Mouse (Mus musculus): ENCODE data around the gene Cacna1a. TPM values are rescaled to one million over a fixed set of nuclear protein-coding genes. Genes with fewer than 3 reads are reported as not detected.

The Cacna1a gene
- polyA plus RNA-seq, 1 experiment from 2014 or later = 0.60 TPM

DNA sequence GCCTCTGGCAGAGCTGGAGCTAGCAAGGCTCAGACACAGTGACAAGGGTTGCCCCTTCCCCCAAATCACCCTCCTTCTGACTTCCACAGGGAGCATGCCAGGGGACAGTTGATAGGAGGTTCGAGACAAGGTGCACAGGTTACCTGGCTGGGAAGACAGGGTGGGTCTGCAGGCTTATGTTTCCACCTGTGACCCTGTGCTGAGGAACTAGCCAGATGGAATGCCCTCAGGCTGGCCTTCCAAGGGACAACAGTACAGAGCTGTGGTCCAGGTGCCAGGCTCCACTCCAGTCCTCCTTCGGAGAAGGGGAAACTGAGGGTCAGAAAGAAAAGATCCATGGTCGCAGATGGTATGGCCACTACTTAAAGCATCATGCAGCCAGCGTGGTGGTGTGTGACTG is 165.4 kb downstream of the Cacna1a start:
- H3K36me3 ChIP-seq = no peaks in the 10 kb centered on the region
- H3K9me3 ChIP-seq (replicated peaks) = no peaks in the 10 kb centered on the region
- H3K4me2 ChIP-seq = no peak overlapping the region
- no peak overlapping the region for H3K9ac ChIP-seq
- WGBS (ENCODE audit: insufficient replicate concordance) = 56% methylated on average over 4 of the region's 4 CpGs
- no peak overlapping the region for H3K4me3 ChIP-seq
- no peak overlapping the region for H3K27ac ChIP-seq
- peaks cover 57% of the 10 kb centered on the region for H3K27me3 ChIP-seq (replicated peaks)
- no peaks in the 10 kb centered on the region for H3K4me1 ChIP-seq
- no peak for ATAC-seq

- WGBS (ENCODE audit: insufficient replicate concordance) = 34% methylated on average over 14 of the region's 14 CpGs
- H3K4me2 ChIP-seq = no peak overlapping the region
- H3K4me1 ChIP-seq = peaks cover 6% of the 10 kb centered on the region; the same call in 1 of the 2 replicates
- no peak for ATAC-seq
- no peaks in the 10 kb centered on the region for H3K36me3 ChIP-seq
- no peak overlapping the region for H3K9ac ChIP-seq
- peaks cover 66% of the 10 kb centered on the region for H3K27me3 ChIP-seq (replicated peaks)
- H3K9me3 ChIP-seq (replicated peaks) = no peaks in the 10 kb centered on the region
- no peak overlapping the region for H3K4me3 ChIP-seq
- no peak overlapping the region for H3K27ac ChIP-seq
These were observed 166.2 kb downstream of the Cacna1a start for GRCm38 (mm10) chr8:84554301-84555027.

DNA sequence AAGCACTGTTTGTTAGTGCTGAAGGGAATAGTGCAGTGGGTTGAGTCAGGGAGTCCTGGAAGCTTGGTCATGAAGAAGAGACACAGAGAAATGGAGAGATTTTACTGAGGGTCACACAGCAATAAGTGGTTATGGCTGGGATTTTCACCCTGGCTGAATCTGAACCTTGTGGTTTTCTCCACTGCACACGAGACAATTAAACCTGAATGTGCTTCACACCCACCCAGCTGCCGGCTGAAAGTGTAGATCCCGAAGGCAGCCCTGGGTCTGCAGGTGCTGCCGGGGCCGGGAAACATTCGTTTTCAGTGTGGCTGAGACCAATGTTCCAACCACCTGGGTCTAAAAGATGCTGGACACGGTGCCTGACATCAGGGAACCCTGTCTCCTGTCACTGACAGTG is 167.0 kb downstream of the Cacna1a start:
- Histone ChIP-seq H3K27ac (no peak overlapping the region), H3K9ac (no peak overlapping the region), H3K27me3 (replicated peaks) (peaks cover 74% of the 10 kb centered on the region), H3K4me2 (no peak overlapping the region), H3K4me3 (no peak overlapping the region), H3K4me1 (peaks cover 7% of the 10 kb centered on the region; the same call in 1 of the 2 replicates), H3K36me3 (no peaks in the 10 kb centered on the region), H3K9me3 (replicated peaks) (no peaks in the 10 kb centered on the region)
- 57% methylated on average over 7 of the region's 7 CpGs for WGBS (ENCODE audit: insufficient replicate concordance)
- ATAC-seq = no peak

GRCm38 (mm10) chr8:84557936-84558335 is 169.7 kb downstream of the Cacna1a start:
- peaks cover 82% of the 10 kb centered on the region for H3K27me3 ChIP-seq (replicated peaks)
- H3K27ac ChIP-seq = no peak overlapping the region
- no peak overlapping the region for H3K4me2 ChIP-seq
- H3K36me3 ChIP-seq = no peaks in the 10 kb centered on the region
- 53% methylated on average over 4 of the region's 4 CpGs for whole genome bisulfite sequencing (ENCODE audit: insufficient replicate concordance)
- ATAC-seq = no peak
- H3K4me1 ChIP-seq = peaks cover 13% of the 10 kb centered on the region
- H3K4me3 ChIP-seq = no peak overlapping the region
- H3K9me3 ChIP-seq (replicated peaks) = no peaks in the 10 kb centered on the region
- H3K9ac ChIP-seq = no peak overlapping the region

DNA sequence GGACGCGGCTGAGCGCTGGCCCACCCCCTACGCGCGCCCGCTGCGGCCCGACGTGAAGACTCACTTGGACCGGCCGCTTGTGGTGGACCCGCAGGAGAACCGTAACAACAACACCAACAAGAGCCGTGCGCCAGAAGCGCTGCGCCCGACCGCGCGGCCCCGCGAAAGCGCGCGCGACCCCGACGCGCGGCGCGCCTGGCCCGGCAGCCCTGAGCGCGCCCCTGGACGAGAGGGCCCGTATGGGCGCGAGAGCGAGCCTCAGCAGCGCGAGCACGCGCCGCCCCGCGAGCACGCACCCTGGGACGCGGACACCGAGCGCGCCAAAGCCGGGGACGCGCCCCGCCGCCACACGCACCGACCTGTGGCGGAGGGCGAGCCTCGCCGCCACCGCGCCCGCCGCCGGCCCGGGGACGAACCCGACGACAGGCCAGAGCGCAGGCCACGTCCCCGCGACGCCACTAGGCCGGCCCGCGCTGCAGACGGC is 170.9 kb downstream of the Cacna1a start:
- Histone ChIP-seq H3K9me3 (replicated peaks) (no peaks in the 10 kb centered on the region), H3K27me3 (replicated peaks) (peaks cover 88% of the 10 kb centered on the region), H3K4me1 (peaks cover 13% of the 10 kb centered on the region), H3K36me3 (no peaks in the 10 kb centered on the region), H3K27ac (no peak overlapping the region), H3K4me3 (peak overlapping the region; percentile 37), H3K4me2 (peak overlapping the region; percentile 51), H3K9ac (no peak overlapping the region)
- 2% methylated on average over 84 of the region's 84 CpGs for WGBS (ENCODE audit: insufficient replicate concordance)
- ATAC-seq = no peak

- no peak overlapping the region for H3K9ac ChIP-seq
- no peak for ATAC-seq
- no peak overlapping the region for H3K27ac ChIP-seq
- H3K4me1 ChIP-seq = peaks cover 13% of the 10 kb centered on the region
- peaks cover 85% of the 10 kb centered on the region for H3K27me3 ChIP-seq (replicated peaks)
- 18% methylated on average over 4 of the region's 4 CpGs for WGBS (ENCODE audit: insufficient replicate concordance)
- H3K4me3 ChIP-seq = no peak overlapping the region
- H3K9me3 ChIP-seq (replicated peaks) = no peaks in the 10 kb centered on the region
- no peak overlapping the region for H3K4me2 ChIP-seq
- no peaks in the 10 kb centered on the region for H3K36me3 ChIP-seq
These were observed 173.5 kb downstream of the Cacna1a start for GRCm38 (mm10) chr8:84561698-84562097.

DNA sequence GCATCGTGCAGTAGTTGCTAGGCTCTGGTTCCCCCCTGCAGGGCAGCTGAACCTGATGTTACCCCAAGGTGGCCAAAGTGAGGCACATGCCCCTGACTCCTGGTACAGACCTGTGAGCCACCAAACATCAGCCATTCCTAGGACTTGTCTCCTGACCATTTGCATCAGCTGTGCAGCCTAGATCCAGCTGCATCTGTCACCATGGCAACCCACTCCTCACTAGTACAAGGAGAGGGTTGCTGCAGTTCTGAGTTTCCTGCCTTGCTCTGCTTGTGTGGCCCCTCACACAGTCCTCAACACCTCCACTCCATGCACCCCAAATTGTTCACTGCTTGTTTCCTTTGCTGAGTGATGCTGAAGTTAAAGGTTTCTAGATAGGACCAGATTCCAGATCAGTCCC is 175.8 kb downstream of the Cacna1a start:
- no peak overlapping the region for H3K4me2 ChIP-seq
- WGBS (ENCODE audit: insufficient replicate concordance) = 69% methylated on average over 1 of the region's 1 CpGs
- H3K27ac ChIP-seq = no peak overlapping the region
- peaks cover 15% of the 10 kb centered on the region for H3K4me1 ChIP-seq
- ATAC-seq = no peak
- peaks cover 77% of the 10 kb centered on the region for H3K27me3 ChIP-seq (replicated peaks)
- H3K9ac ChIP-seq = no peak overlapping the region
- no peaks in the 10 kb centered on the region for H3K36me3 ChIP-seq
- no peaks in the 10 kb centered on the region for H3K9me3 ChIP-seq (replicated peaks)
- no peak overlapping the region for H3K4me3 ChIP-seq

DNA sequence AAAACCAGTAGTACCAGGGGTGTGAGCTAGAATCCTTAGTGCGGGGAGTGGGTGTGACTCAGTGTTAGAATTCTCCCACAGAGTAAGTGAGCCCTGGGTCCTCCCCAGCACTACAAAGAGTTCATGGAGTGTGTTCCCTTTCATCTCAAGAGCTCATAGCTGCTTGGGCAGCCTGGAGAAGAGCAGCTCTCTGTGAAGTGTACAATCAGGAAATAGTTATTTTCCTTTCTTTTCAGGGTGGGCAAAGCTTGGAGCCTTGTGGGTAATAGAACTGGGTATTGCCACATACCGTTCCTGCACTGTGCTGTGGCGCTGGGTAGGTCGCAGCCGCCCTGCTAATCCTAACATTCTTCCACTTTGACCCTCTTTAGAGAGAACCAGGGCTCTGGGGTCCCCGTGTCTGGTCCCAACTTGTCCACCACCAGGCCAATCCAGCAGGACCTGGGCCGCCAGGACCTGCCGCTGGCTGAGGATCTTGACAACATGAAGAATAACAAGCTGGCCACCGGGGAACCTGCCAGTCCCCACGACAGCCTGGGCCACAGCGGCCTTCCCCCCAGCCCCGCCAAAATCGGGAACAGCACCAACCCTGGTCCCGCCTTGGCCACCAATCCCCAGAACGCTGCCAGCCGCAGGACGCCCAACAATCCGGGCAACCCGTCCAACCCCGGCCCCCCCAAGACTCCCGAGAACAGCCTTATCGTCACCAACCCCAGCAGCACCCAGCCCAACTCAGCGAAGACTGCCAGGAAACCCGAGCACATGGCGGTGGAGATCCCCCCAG is 177.5 kb downstream of the Cacna1a start:
- no peaks in the 10 kb centered on the region for H3K9me3 ChIP-seq (replicated peaks)
- WGBS (ENCODE audit: insufficient replicate concordance) = 41% methylated on average over 25 of the region's 25 CpGs
- H3K9ac ChIP-seq = no peak overlapping the region
- no peak overlapping the region for H3K4me3 ChIP-seq
- no peaks in the 10 kb centered on the region for H3K36me3 ChIP-seq
- ATAC-seq = no peak
- H3K27me3 ChIP-seq (replicated peaks) = peaks cover 72% of the 10 kb centered on the region
- no peak overlapping the region for H3K27ac ChIP-seq
- H3K4me2 ChIP-seq = no peak overlapping the region
- peaks cover 14% of the 10 kb centered on the region for H3K4me1 ChIP-seq

DNA sequence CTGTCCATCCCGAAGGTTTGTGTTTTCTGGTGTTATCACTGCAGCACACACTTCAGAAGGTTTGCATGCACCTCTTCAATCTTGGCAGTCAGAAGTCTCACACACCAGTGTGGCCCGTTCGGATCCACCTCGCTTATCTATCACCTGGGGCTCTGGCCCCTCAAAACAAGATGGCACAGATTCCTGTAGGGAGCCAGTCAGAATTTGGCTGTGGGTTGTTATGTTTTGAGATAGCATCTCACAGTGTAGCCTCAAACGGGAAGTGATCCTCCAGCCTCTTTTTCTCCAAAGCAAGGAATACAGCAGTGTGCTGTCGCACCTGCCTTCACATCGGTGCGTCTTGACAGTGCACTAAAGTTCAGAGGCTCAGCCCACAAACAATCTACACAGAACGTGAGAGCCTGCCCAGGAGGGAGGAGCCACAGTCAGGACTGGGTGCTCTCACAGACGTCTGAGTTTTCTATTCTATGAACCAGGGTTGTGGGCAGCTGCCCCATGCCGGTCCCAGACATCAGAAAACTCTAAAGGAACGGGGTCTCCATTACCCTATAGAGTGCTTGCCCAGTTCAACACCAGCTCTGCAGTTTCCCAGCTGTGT is 178.7 kb downstream of the Cacna1a start:
- H3K27ac ChIP-seq = no peak overlapping the region
- peaks cover 8% of the 10 kb centered on the region for H3K4me1 ChIP-seq
- H3K4me2 ChIP-seq = no peak overlapping the region
- no peak overlapping the region for H3K4me3 ChIP-seq
- no peak overlapping the region for H3K9ac ChIP-seq
- peaks cover 72% of the 10 kb centered on the region for H3K27me3 ChIP-seq (replicated peaks)
- ATAC-seq = 0 out of 2 replicates have a peak, but pooled peaks have one; percentile 24
- H3K36me3 ChIP-seq = no peaks in the 10 kb centered on the region
- no peaks in the 10 kb centered on the region for H3K9me3 ChIP-seq (replicated peaks)
- 42% methylated on average over 12 of the region's 12 CpGs for WGBS (ENCODE audit: insufficient replicate concordance)

- no peak overlapping the region for H3K4me3 ChIP-seq
- H3K4me1 ChIP-seq = peaks cover 8% of the 10 kb centered on the region
- H3K36me3 ChIP-seq = no peaks in the 10 kb centered on the region
- 34% methylated on average over 19 of the region's 19 CpGs for WGBS (ENCODE audit: insufficient replicate concordance)
- no peaks in the 10 kb centered on the region for H3K9me3 ChIP-seq (replicated peaks)
- peaks cover 74% of the 10 kb centered on the region for H3K27me3 ChIP-seq (replicated peaks)
- no peak overlapping the region for H3K9ac ChIP-seq
- peak overlapping the region; percentile 28; the same call in 1 of the 2 replicates for H3K4me2 ChIP-seq
- ATAC-seq = no peak
- no peak overlapping the region for H3K27ac ChIP-seq
These were observed 179.3 kb downstream of the Cacna1a start for GRCm38 (mm10) chr8:84567541-84567940.

- H3K4me3 ChIP-seq = no peak overlapping the region
- H3K4me2 ChIP-seq = no peak overlapping the region
- H3K9ac ChIP-seq = no peak overlapping the region
- H3K36me3 ChIP-seq = no peaks in the 10 kb centered on the region
- 55% methylated on average over 8 of the region's 8 CpGs for WGBS (ENCODE audit: insufficient replicate concordance)
- H3K27ac ChIP-seq = no peak overlapping the region
- peaks cover 70% of the 10 kb centered on the region for H3K27me3 ChIP-seq (replicated peaks)
- H3K9me3 ChIP-seq (replicated peaks) = no peaks in the 10 kb centered on the region
- peaks cover 8% of the 10 kb centered on the region for H3K4me1 ChIP-seq
- ATAC-seq = no peak
These were observed 180.5 kb downstream of the Cacna1a start for GRCm38 (mm10) chr8:84568737-84569136.

Data from liver, embryonic 12.5 days (tissue).